Mouse (Mus musculus) liver, embryonic 11.5 days (tissue): ENCODE results near the gene Zfp648. TPM values are rescaled to one million over a fixed set of nuclear protein-coding genes. Genes with fewer than 3 reads are reported as not detected.

Source experiments
- ATAC-seq: fragments of 200-750 bp; cut with Nextera tagmentation; replicated peaks from 2 replicates; pipeline ENCODE4 v1.8.0; 2017; ENCODE audit warnings: moderate number of reproducible peaks, mild to moderate bottlenecking, moderate TSS enrichment, moderate library complexity; ENCODE audit not compliant: low FRiP score
- DNase-seq: peaks from one replicate; pipeline ENCODE4 v3.0.0-alpha.2; 2017; ENCODE audit warnings: low spot score
- H3K27ac ChIP-seq: fragments of 300-500 bp; sonication (generic); 2 replicates; pipeline ENCODE4 v1.5.1; 2014; ENCODE audit warnings: mild to moderate bottlenecking, low read depth, low read length, control low read depth
- H3K27me3 ChIP-seq: fragments of 300-500 bp; sonication (generic); replicated peaks from 2 replicates; pipeline ENCODE4 v1.6.1; 2014; ENCODE audit warnings: low read length, mixed read lengths; ENCODE audit not compliant: control insufficient read depth, insufficient read depth
- H3K36me3 ChIP-seq: fragments of 300-500 bp; sonication (generic); 2 replicates; pipeline ENCODE4 v1.6.1; 2014; ENCODE audit warnings: mild to moderate bottlenecking, low read length, moderate library complexity, mixed read lengths; ENCODE audit not compliant: control insufficient read depth, insufficient read depth
- H3K4me1 ChIP-seq: fragments of 300-500 bp; sonication (generic); replicated peaks from 2 replicates; pipeline ENCODE4 v1.6.1; 2014; ENCODE audit warnings: low read length, mixed read lengths; ENCODE audit not compliant: control insufficient read depth, insufficient read depth
- H3K4me2 ChIP-seq: fragments of 300-500 bp; sonication (generic); 2 replicates; pipeline ENCODE4 v1.6.1; 2014; ENCODE audit warnings: mild to moderate bottlenecking, control low read depth, moderate library complexity
- H3K4me3 ChIP-seq: fragments of 300-500 bp; sonication (generic); 2 replicates; pipeline ENCODE4 v1.5.1; 2014; ENCODE audit warnings: low read depth, low read length, control low read depth
- H3K9ac ChIP-seq: fragments of 300-500 bp; sonication (generic); 2 replicates; pipeline ENCODE4 v1.6.1; 2014; ENCODE audit warnings: low read depth, low read length, control low read depth
- H3K9me3 ChIP-seq: fragments of 300-500 bp; sonication (generic); 2 replicates; pipeline ENCODE4 v1.6.1; 2016; ENCODE audit warnings: low read length, inconsistent platforms, mixed read lengths; ENCODE audit not compliant: control insufficient read depth
- WGBS: fragments of 180-500 bp; shearing (Covaris S2); extraction: QIAGEN DNeasy Blood & Tissue Kit; methylation state at CpG from one replicate; pipeline ENCODE4 v1.1.7; 2014; 5-methylcytosine and 5-hydroxymethylcytosine counted together
- polyA plus RNA-seq: library from polyadenylated mRNA; unstranded; fragments of >200 nt; fragmentation: Nextera tagmentation; extraction: Ambion mirVana; gene quantifications from 2 replicates; pipeline ENCODE4 v1.2.1, GENCODE M21; 2014

Zfp648 gene
- polyA plus RNA-seq, 1 experiment from 2014 or later = not detected

DNA sequence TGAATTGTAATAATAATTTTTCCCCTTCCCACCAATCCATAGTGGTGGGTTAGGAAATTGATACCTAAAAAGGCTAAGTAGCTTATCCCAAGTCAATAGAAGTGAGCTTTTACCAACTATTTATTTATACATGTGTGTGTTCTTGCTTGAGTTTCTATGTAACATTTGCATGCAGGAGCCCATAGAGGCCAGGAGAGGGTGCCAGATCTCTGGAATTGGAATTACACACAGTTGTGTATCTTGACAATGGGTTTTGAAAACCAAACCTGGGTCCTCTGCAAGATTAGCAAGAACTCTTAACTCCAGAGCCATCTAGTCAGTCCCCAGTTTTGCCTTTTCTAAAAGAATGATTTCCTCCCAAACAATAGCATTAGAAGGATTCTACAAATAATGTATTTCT, 37.9 kb downstream of the Zfp648 start:
- no peaks in the 10 kb centered on the region for H3K27me3 ChIP-seq
- H3K4me3 ChIP-seq = no peak overlapping the region
- H3K4me2 ChIP-seq = no peak overlapping the region
- DNase-seq (no peak), ATAC-seq (no peak)
- H3K27ac ChIP-seq = no peak overlapping the region
- no peaks in the 10 kb centered on the region for H3K9me3 ChIP-seq
- no peaks in the 10 kb centered on the region for H3K36me3 ChIP-seq
- no peak overlapping the region for H3K9ac ChIP-seq
- H3K4me1 ChIP-seq = no peaks in the 10 kb centered on the region

DNA sequence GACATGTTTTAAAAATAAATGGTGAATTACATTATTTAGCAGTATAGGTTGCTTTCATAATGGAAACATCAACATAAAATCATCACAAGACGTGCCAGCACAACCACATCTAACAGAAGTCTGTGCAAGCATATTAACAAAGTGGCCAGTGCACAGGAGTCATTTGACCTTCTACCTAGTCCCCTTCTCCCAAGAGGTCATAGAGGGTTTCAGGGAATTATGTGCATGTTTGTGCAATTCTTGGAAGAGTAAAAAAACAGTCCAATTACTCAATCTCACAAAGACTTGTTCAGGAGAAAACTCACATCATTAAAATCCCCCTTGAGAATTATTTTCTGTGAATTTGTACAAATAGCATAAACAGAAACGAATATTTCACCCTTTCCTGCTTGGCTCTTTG, 50.2 kb downstream of the Zfp648 start:
- no peak overlapping the region for H3K4me3 ChIP-seq
- WGBS = 70% methylated on average over 2 of the region's 2 CpGs
- H3K27ac ChIP-seq = no peak overlapping the region
- H3K4me1 ChIP-seq = no peaks in the 10 kb centered on the region
- no peak for ATAC-seq
- no peak for DNase-seq
- no peak overlapping the region for H3K9ac ChIP-seq
- no peaks in the 10 kb centered on the region for H3K36me3 ChIP-seq
- H3K9me3 ChIP-seq = no peaks in the 10 kb centered on the region
- H3K27me3 ChIP-seq = no peaks in the 10 kb centered on the region
- no peak overlapping the region for H3K4me2 ChIP-seq

DNA sequence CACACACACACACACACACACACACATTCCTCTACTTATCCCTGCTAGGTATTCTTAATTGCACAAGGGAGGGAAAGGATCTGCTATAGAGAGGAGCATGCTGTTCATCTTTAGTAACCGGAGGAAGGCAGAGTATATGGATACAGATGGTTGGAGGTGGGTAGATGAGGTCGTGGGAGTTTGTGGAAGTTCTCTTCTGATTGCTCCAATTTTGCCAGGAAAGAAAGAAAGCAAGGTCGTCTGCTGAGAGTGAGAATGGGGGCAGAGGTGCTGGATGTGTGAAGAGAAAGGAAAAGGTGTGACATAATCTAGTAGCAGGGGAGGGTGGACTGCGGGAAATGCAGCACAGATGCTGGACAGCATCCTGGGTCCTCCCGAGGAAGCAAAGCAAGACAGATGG, 51.8 kb downstream of the Zfp648 start:
- Histone ChIP-seq H3K4me1 (no peaks in the 10 kb centered on the region), H3K27ac (no peak overlapping the region), H3K27me3 (no peaks in the 10 kb centered on the region), H3K9me3 (no peaks in the 10 kb centered on the region), H3K36me3 (no peaks in the 10 kb centered on the region), H3K4me3 (no peak overlapping the region), H3K4me2 (no peak overlapping the region), H3K9ac (no peak overlapping the region)
- WGBS = 51% methylated on average over 5 of the region's 5 CpGs
- DNase-seq (no peak), ATAC-seq (no peak)
